Mouse (Mus musculus): ENCODE results near the gene Wwp2.
"Not testable (repeated sequence)": the region's sequence is repeated elsewhere in the genome, so short reads cannot be mapped to it uniquely, and the experiment has no call there.

Wwp2 gene

DNA sequence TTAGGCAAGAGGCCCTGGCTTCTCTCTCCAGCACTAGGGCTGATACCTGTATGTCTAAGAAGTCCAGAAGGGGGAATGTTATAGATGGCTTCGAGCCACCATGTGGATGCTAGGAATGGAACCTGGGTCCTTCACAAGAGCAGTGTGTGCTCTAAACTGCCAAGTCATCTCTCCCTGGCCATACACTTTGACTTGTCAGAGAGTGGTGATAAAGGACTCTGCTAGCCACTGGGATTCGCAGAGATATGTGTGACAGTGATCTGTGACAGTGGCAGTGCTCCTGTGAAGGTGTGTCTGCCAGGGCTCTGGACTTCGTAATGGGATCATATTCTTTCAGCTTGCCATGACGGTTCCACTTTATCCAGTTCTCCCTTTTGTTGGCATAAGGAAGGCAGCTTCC, 37.2 kb downstream of the Wwp2 start:
- no peak for DNase-seq (ENCODE audit: low spot score in 2 of 2)

DNA sequence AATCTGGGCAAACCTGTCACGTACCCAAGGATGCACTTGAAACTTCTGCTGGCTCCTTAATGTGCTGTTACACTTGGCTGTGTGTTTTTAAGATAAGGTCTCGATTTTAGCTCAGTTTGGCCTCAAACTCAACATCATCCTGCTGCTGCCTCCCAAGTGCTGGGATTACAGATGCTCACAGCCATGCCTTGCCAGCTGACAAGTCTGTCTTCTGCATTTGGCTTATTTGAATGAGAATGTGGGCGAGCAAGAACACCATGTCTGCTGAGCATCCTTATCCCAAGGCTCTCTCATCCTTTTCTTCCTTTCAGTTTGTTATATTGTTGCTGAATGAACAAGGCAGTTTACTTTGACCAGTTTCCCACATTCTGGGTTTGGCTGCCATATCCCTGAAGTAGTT, 39.4 kb downstream of the Wwp2 start:
- DNase-seq (ENCODE audit: low spot score in 2 of 2), result no peak

- not testable (repeated sequence) for DNase-seq (ENCODE audit: low spot score in 2 of 2)
These were observed 40.6 kb downstream of the Wwp2 start for GRCm38 (mm10) chr8:107476786-107477185.

DNA sequence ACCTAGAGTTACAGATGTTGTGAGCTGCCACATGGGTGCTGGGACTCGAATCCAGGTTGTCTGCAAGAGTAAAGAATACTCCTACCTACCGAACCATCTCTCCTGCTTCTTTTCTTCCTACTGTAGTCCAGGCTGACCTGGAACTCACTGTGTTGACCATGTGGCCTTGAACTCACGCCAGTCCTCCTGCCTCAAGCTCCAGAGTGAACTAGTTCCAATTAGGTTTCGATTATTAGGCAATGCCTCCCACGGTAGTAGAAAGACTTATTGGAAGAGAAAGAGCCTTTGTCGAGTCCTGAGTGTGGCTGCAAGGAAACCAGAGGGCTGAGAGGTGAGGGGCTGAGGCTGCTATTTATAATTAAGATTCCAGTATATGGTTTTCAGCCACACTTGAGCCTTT, 42.6 kb downstream of the Wwp2 start:
- DNase-seq (ENCODE audit: low spot score in 2 of 2), result no peak

DNA sequence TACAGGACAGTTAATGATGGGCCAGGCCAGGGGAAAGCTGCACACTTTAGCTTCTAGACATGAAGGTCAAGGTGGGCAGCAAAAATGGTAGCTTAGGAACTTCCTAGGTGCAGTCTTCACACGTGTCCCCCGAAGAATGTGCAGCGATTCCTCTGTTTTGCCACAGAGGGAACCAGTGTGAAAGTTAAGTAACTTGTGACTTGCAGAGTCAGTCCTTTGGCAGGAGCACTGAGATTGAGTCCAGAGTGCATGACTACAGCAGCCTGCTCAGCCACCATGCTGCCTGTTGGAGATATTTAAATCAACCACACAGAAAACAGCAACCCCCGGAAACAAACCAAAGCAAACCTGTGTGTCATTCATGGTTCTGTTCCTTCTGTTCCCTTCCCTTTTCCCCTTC, 44.3 kb downstream of the Wwp2 start:
- DNase-seq (ENCODE audit: low spot score in 2 of 2), result no peak

DNA sequence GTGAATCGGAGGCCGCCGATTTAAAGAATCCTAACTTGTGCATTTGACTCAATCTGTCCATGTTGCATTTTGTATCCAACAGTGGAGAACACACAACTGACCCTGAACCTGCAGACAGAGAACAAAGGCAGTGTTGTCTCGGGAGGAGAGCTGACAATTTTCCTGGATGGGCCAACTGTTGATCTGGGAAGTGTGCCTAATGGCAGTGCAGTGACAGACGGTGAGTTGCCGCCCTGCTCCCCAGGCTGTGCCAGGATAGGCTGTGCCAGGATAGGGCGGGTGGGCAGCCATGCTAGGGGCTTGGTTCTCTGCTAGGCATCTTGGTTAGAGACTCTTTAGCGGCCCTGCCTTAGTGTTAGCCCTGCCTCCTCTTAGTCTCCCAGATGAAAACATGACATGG, 47.1 kb downstream of the Wwp2 start:
- DNase-seq (ENCODE audit: low spot score in 2 of 2), result peak; percentile 31 to 65

GRCm38 (mm10) chr8:107484956-107485355, 48.8 kb downstream of the Wwp2 start:
- no peak for DNase-seq (ENCODE audit: low spot score in 2 of 2)

- no peak for DNase-seq (ENCODE audit: low spot score in 2 of 2)
These were observed 52.4 kb downstream of the Wwp2 start for GRCm38 (mm10) chr8:107488551-107488950.

DNA sequence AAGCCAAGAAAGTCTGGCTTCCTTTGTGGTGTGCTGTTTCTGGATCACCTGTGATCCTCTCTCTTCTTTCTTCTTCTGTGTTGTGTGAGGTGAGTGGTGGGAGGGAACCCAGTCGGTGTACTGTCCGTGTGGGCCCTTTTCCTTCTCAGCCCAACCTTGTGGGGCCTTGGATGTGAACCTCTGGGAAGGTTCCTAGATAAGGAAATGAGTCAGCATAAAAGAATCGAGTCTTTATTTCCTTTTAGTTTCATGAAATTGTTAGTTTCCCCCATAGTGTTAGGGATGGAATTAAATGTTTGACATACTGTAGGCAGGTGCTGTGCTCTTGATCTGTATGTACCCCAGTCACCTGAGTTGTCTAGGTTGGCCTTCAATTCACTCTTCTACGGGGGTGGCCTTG, 52.9 kb downstream of the Wwp2 start:
- DNase-seq (ENCODE audit: low spot score in 2 of 2), result no peak

DNA sequence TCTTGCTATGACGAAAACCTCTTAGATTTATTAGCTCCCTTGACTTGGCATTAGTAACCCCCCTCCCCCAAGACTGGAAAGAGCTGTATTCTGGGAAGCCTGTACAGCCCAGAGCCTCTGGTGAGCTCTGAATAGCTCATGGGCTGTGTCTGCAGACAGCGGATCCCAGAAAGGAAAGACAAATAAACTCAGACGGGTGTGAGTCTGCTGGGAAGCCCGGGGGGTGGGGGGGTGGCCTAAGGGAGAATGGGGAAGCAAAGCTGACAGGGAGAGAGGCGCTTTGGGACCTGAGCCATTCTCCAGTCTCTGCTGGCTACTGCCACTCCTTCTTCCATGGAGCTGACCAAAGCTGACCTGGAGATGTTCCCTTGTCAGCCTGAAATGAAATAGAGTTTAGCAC, 53.8 kb downstream of the Wwp2 start:
- DNase-seq (ENCODE audit: low spot score in 2 of 2), result no peak

- DNase-seq (ENCODE audit: low spot score in 2 of 2), result no peak
These were observed 54.5 kb downstream of the Wwp2 start for GRCm38 (mm10) chr8:107490649-107491048.

DNA sequence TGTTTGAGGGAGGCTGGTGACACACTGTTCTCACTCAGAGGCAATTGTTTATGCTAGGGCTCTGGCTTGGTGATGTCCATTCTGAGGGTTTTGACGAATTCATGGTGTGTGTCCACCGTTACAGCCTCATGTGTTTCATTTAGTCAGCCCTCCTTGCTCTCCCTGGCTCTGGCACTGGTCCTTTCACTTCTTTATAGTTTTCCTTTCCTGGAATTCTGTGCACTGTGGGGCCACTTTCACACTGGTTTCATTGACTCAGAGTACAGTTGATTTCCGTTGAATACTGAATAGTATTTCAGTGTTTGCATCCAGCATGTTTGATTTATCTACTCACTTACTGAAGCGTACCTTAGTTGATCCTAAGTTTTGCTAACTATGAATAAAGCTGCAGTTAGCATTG, 55.0 kb downstream of the Wwp2 start:
- DNase-seq (ENCODE audit: low spot score in 2 of 2), result no peak

- no peak for DNase-seq (ENCODE audit: low spot score in 2 of 2)
These were observed 55.7 kb downstream of the Wwp2 start for GRCm38 (mm10) chr8:107491831-107492230.

- DNase-seq (ENCODE audit: low spot score in 2 of 2), result no peak
These were observed 56.6 kb downstream of the Wwp2 start for GRCm38 (mm10) chr8:107492802-107493201.

GRCm38 (mm10) chr8:107495425-107495824, 59.3 kb downstream of the Wwp2 start:
- DNase-seq (ENCODE audit: low spot score in 2 of 2), result no peak

- no peak for DNase-seq (ENCODE audit: low spot score in 2 of 2)
These were observed 61.5 kb downstream of the Wwp2 start for GRCm38 (mm10) chr8:107497708-107498107.

- no peak for DNase-seq (ENCODE audit: low spot score in 2 of 2)
These were observed 62.2 kb downstream of the Wwp2 start for GRCm38 (mm10) chr8:107498390-107498789.

GRCm38 (mm10) chr8:107498806-107499205, 62.6 kb downstream of the Wwp2 start:
- no peak for DNase-seq (ENCODE audit: low spot score in 2 of 2)

GRCm38 (mm10) chr8:107499519-107499918, 63.4 kb downstream of the Wwp2 start:
- no peak for DNase-seq (ENCODE audit: low spot score in 2 of 2)

DNA sequence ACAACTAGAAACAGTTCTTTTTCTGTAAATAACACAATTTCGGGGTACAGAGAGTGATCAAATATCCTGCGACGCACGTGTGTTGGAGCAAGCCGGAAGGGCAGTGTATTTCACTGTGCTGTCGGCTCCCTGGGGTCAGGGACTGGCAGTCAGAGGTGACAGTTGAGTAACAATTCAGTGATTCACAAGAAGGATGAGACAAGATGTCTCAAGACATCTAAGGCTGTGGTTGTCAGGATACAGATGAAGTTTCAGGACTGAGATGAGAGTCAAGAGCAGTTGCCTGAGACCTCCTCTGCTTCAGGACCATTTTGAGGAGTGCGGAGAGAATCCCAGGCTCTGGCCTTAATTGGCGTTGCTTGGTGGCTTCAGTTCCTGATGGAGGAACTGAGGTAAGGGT, 66.2 kb downstream of the Wwp2 start:
- DNase-seq (ENCODE audit: low spot score in 2 of 2), result no peak

DNA sequence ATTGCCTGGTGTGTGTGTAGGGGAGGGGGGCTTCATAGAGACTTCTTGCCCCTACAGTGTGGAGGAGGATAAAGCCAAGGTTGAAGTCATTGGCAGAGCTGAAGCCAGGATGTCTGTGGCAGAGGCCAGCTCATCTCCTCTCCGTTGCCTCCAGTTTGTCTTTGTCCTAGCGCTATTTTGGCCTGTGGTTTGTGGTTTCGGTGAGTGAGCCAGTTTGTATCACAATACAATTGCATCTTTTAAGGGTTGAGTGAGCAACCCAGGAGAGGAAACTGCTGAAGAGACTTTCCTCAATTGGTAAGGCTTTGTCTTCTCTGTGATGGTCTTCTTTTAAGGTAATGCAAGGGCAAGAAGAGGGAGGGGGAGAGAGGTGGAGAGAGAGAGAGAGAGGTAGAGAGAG, 66.8 kb downstream of the Wwp2 start:
- no peak for DNase-seq (ENCODE audit: low spot score in 2 of 2)

- DNase-seq (ENCODE audit: low spot score in 2 of 2), result peak in 1 of 2 experiments; percentile 26
These were observed 67.2 kb downstream of the Wwp2 start for GRCm38 (mm10) chr8:107503354-107503753.

DNA sequence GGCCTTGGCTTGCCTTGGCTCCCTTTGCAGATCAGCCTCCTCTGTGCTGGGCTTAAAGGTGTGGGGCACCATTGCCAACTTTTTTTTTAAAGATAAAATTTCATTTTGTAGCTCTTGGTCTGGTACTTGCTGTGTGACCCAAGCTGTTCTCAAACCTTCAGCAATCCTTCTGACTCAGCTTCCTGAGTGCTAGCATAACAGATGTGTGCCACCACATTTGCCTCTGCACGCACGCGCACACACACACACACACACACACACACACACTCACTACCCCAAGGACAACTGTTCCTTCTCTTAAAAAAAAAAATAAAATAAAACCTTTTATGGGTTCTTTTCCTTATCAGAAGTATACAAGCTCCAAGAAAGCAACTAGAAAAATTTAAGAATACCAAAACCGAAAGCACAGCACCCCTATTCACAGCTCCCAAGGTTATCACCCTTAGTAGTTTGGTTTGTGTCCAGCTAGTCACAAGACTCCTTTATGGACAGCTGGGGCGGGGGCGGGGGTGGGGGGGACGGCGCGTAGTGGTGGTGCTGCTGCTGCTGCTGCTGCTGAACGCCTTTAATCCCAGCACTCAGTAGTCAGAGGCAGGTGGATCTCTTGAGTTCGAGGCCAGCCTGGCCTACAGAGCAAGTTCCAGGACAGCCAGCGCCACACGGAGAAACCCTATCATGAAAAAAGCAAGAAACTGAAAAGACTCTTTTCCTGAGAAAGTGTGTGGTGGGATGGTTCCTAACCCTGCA, 68.2 kb downstream of the Wwp2 start:
- no peak for DNase-seq (ENCODE audit: low spot score in 2 of 2)

- no peak for DNase-seq (ENCODE audit: low spot score in 2 of 2)
These were observed 69.1 kb downstream of the Wwp2 start for GRCm38 (mm10) chr8:107505271-107505670.

All from cerebellum, postnatal 4 days (tissue).